Mouse (Mus musculus): ENCODE data around the gene Prap1. TPM values are rescaled to one million over a fixed set of nuclear protein-coding genes. Genes with fewer than 3 reads are reported as not detected.

Gene Prap1
- not detected for polyA plus RNA-seq (2014; fragmentation: Illumina TruSeq; extraction: RNeasy Lipid Tissue Mini Kit (QIAGEN cat#74804); ENCODE audit: low read depth, low replicate concordance)

DNA sequence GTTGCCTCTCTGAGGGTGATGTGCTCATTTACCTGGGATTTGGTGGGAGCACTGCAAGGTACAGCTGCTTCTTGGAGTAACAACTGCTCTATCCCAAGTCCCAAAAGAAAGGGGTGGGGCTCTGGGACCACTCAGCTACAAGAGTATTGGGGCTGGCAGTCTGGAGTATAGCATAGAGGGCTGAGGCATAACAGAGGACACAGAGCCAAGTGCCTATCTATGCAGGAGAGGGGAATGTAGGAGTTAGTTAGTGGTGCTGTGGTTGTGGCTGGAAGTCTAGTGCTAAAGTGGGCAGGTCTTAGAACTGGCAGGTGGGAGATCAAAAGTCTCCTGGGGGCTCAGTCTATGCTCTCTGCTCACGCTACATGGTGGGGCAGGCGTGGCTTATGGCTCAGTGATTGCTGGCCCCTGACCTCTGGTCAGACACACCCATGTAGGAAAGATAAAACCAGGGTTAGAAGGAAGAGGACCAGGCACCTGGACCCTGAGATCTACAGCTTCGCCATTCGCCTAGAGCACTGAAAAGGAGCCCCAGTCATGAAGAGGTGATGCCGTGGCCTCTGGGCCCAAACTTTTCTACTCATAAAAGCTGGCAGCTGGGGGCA, at the start of gene Prap1:
Prap1 (plus strand) TSS at position 472 of the 605 bp plus-strand sequence.

GRCm38 (mm10) chr7:140048361-140049114, 44.7 kb upstream of the Prap1 start, which contains the start of gene Msx3:
Msx3 (minus strand) TSS chr7:140049089.

DNA sequence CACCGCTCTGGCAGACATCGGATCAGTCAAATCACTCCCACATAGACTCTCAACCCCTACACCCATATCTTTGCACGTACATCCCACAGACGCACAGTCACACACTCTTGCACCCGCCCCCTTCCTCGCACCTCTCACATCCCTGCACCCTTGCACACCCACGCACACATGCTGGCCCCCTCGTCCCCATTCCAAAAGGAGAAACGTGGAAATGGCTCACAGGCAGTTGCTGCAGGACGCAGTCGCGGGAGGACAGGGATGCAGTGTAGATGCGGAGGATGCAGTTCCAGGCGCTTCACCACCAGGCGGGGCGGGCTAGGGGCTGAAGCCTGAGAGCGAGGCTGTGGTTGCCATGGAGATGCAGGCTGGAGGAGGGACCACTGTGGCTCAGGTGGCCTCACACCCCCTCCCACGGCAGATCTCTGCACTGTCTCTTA, 10.9 kb upstream of the Prap1 start, which contains the start of gene Caly:
Caly (minus strand) TSS at position 307 of the 437 bp plus-strand sequence.

GRCm38 (mm10) chr7:140101993-140102860, 9.0 kb downstream of the Prap1 start, which contains the start of gene Fuom:
Fuom (minus strand) TSS chr7:140102441.

DNA sequence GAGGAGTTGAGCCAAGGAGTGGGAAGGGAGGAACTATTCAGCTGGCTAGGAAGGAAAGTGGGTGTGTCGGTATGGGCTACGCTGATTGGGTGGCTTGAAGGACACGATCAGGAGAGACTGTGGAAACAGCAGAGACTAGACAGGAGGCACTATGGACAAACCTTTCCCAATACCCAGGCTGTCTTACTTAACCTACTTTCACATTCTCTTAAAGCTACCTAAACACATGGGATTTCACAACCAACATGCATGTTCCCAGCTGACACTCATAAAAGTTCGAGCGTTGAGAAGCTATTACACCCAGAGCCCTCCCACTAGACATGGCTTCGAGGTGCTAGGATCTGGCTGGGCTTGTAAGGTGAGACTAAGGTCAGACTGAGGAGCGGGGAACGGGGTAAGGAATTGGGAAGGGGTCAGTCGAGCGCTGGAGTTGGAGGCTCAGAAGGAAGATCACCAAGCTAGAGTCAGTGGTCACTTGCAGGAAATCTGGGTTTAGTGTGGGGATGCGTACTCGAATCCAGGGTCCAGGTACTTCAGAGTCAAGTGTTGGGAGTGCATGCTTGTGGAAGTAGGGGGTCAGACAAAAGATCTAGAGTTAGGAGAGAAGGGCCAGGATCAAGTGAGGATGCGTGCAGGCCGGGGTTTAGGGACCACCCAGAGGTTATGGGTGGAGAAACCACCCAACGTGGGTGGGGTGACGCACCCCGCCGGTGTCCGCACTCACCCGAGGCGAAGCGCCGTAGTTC, 22.6 kb downstream of the Prap1 start, which contains the start of gene Paox:
Paox (plus strand) TSS at position 217 of the 746 bp plus-strand sequence.

GRCm38 (mm10) chr7:140116329-140117054, 23.3 kb downstream of the Prap1 start, which contains the start of gene Echs1:
Echs1 (minus strand) TSS chr7:140116476.

GRCm38 (mm10) chr7:140137135-140138020, 44.2 kb downstream of the Prap1 start, which contains the start of gene Mtg1:
Mtg1 (plus strand) TSS chr7:140137564.

Other genes with a start within 250 kb of the Prap1 start
- 1.8 TPM for gene Kndc1, start 198.7 kb upstream of the Prap1 start, polyA plus RNA-seq (2014; fragmentation: Illumina TruSeq; extraction: RNeasy Lipid Tissue Mini Kit (QIAGEN cat#74804); ENCODE audit: low read depth, low replicate concordance)
- not detected for gene Utf1, start 149.6 kb upstream of the Prap1 start, polyA plus RNA-seq (2014; fragmentation: Illumina TruSeq; extraction: RNeasy Lipid Tissue Mini Kit (QIAGEN cat#74804); ENCODE audit: low read depth, low replicate concordance)
- 12.0 TPM for gene 6430531B16Rik, start 114.6 kb upstream of the Prap1 start, polyA plus RNA-seq (2014; fragmentation: Illumina TruSeq; extraction: RNeasy Lipid Tissue Mini Kit (QIAGEN cat#74804); ENCODE audit: low read depth, low replicate concordance)
- gene Adam8, start 100.8 kb upstream of the Prap1 start, polyA plus RNA-seq (2014; fragmentation: Illumina TruSeq; extraction: RNeasy Lipid Tissue Mini Kit (QIAGEN cat#74804); ENCODE audit: low read depth, low replicate concordance): 0.56 TPM
- gene Zfp511, start 57.0 kb upstream of the Prap1 start, polyA plus RNA-seq (2014; fragmentation: Illumina TruSeq; extraction: RNeasy Lipid Tissue Mini Kit (QIAGEN cat#74804); ENCODE audit: low read depth, low replicate concordance): 23.5 TPM
- 55.8 TPM for gene Tubgcp2, start 56.7 kb upstream of the Prap1 start, polyA plus RNA-seq (2014; fragmentation: Illumina TruSeq; extraction: RNeasy Lipid Tissue Mini Kit (QIAGEN cat#74804); ENCODE audit: low read depth, low replicate concordance)
- gene Msx3, start 44.3 kb upstream of the Prap1 start, polyA plus RNA-seq (2014; fragmentation: Illumina TruSeq; extraction: RNeasy Lipid Tissue Mini Kit (QIAGEN cat#74804); ENCODE audit: low read depth, low replicate concordance): not detected
- gene Caly, start 10.8 kb upstream of the Prap1 start, polyA plus RNA-seq (2014; fragmentation: Illumina TruSeq; extraction: RNeasy Lipid Tissue Mini Kit (QIAGEN cat#74804); ENCODE audit: low read depth, low replicate concordance): not detected
- gene Fuom, start 9.0 kb downstream of the Prap1 start, polyA plus RNA-seq (2014; fragmentation: Illumina TruSeq; extraction: RNeasy Lipid Tissue Mini Kit (QIAGEN cat#74804); ENCODE audit: low read depth, low replicate concordance): 0.53 TPM
- gene Paox, start 22.4 kb downstream of the Prap1 start, polyA plus RNA-seq (2014; fragmentation: Illumina TruSeq; extraction: RNeasy Lipid Tissue Mini Kit (QIAGEN cat#74804); ENCODE audit: low read depth, low replicate concordance): 1.2 TPM
- gene Echs1, start 23.1 kb downstream of the Prap1 start, polyA plus RNA-seq (2014; fragmentation: Illumina TruSeq; extraction: RNeasy Lipid Tissue Mini Kit (QIAGEN cat#74804); ENCODE audit: low read depth, low replicate concordance): 14.5 TPM
- 3.1 TPM for gene Mtg1, start 44.2 kb downstream of the Prap1 start, polyA plus RNA-seq (2014; fragmentation: Illumina TruSeq; extraction: RNeasy Lipid Tissue Mini Kit (QIAGEN cat#74804); ENCODE audit: low read depth, low replicate concordance)
- gene Sprn, start 61.5 kb downstream of the Prap1 start, polyA plus RNA-seq (2014; fragmentation: Illumina TruSeq; extraction: RNeasy Lipid Tissue Mini Kit (QIAGEN cat#74804); ENCODE audit: low read depth, low replicate concordance): 0.15 TPM
- gene Olfr522, start 71.4 kb downstream of the Prap1 start, polyA plus RNA-seq (2014; fragmentation: Illumina TruSeq; extraction: RNeasy Lipid Tissue Mini Kit (QIAGEN cat#74804); ENCODE audit: low read depth, low replicate concordance): not detected
- not detected for gene Olfr523, start 79.8 kb downstream of the Prap1 start, polyA plus RNA-seq (2014; fragmentation: Illumina TruSeq; extraction: RNeasy Lipid Tissue Mini Kit (QIAGEN cat#74804); ENCODE audit: low read depth, low replicate concordance)
- not detected for gene Olfr524, start 112.6 kb downstream of the Prap1 start, polyA plus RNA-seq (2014; fragmentation: Illumina TruSeq; extraction: RNeasy Lipid Tissue Mini Kit (QIAGEN cat#74804); ENCODE audit: low read depth, low replicate concordance)
- gene Cd163l1, start 124.9 kb downstream of the Prap1 start, polyA plus RNA-seq (2014; fragmentation: Illumina TruSeq; extraction: RNeasy Lipid Tissue Mini Kit (QIAGEN cat#74804); ENCODE audit: low read depth, low replicate concordance): not detected
- not detected for gene 5830411N06Rik, start 153.9 kb downstream of the Prap1 start, polyA plus RNA-seq (2014; fragmentation: Illumina TruSeq; extraction: RNeasy Lipid Tissue Mini Kit (QIAGEN cat#74804); ENCODE audit: low read depth, low replicate concordance)
- not detected for gene Olfr525, start 227.5 kb downstream of the Prap1 start, polyA plus RNA-seq (2014; fragmentation: Illumina TruSeq; extraction: RNeasy Lipid Tissue Mini Kit (QIAGEN cat#74804); ENCODE audit: low read depth, low replicate concordance)
- not detected for gene Olfr527, start 240.6 kb downstream of the Prap1 start, polyA plus RNA-seq (2014; fragmentation: Illumina TruSeq; extraction: RNeasy Lipid Tissue Mini Kit (QIAGEN cat#74804); ENCODE audit: low read depth, low replicate concordance)

Measured in testis, adult 10 weeks (tissue).